Mouse (Mus musculus): Measurements from ENCODE around the gene Fdxacb1.

DNA sequence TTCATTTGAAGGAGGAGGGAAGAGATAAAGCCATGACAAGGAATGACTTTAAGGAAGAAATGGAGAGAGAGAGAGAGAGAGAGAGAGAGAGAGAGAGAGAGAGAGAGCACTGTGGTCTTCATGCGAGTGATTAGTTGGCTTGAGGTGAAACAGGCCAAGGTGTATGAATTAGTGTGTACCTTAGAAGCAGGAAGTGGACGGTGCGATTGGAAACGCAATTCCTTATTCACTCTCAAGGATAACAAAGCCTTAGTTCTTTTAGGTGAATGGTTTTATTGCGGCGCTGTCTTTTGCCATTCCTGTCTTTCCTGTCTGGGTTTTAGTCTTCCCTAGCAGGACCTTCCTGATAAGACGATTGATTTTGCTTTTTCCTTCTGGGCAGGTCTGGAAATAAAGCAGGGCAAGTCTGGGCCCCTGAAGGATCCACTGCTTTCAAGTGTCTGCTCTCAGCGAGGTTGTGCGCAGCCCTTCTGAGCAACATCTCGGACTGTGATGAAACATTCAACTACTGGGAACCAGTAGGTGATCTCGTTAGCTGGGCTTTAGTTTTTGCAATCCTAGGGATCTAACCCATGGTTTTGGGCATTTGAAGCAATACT is 8.2 kb downstream of the Fdxacb1 start:
- no peak for TF ChIP-seq EP300 (IDR thresholded peaks at IDR 0.05; ENCODE audit: low read depth)
- no peak for TF ChIP-seq CTCF (IDR thresholded peaks at IDR 0.05; ENCODE audit: low read depth)
